Mouse (Mus musculus): ENCODE results near the gene Tfeb. TPM values are rescaled to one million over a fixed set of nuclear protein-coding genes. Genes with fewer than 3 reads are reported as not detected.

The Tfeb gene
- total RNA-seq, 2 experiments from 2014 or later: 11.2 to 11.9 TPM

- DNase-seq (ENCODE audit: low spot score in 2 of 2): no peak
Observed at GRCm38 (mm10) chr17:47711883-47712282, 24.9 kb upstream of the Tfeb start.

DNA sequence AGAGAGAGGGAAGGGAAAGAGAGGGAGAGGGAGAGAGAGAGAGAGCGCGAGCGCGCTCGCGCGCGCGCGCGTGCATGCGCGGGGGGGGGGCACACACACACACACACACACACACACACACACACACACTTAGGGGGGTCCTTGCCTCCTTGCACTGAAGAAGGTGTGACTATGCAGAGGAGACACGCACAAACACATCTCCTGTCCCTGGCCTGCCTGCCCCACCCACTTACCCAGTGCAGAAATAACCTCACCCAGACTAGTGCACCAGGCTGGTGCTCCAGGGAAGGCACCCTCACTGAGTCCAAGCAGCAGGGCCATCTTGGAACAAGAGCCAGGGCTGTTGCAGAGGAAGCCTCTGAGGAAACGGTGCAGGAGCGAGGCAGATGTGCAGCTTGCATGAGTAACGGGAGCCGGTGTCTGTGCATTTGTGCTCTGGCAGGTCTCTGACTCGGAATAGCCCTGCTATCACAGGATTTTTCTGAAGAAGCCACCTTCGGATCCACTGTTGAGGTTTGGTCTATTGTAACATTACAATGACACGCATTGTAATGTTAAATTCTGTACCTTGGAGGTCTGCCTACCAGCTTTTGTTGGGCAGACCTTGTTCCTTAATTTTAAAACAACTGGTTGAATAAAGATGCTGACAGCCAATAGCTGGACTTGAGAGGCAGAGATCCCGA is 23.8 kb upstream of the Tfeb start:
- DNase-seq (ENCODE audit: low spot score in 2 of 2): no peak

DNA sequence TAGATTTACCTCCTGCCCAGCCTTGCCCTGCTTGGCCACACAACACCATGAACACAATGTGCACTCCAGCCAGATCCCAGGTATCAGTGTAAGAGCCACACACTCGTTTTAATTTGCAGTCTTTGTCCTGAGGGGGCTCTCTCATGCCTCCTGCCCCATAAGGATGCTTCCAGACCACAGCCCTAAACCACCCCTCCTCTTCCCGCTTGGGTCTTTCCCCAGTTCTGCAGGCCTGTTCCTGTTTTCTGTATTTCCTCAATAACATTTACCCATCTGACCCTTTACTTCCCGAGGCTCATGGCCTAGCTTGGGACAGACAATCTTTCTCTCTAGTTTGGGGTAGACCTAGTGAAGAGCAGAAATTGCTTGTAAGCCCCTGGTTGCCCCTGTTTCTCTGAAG is 21.8 kb upstream of the Tfeb start:
- DNase-seq (ENCODE audit: low spot score in 2 of 2): no peak

GRCm38 (mm10) chr17:47721183-47721582 is 15.6 kb upstream of the Tfeb start:
- DNase-seq (ENCODE audit: low spot score in 2 of 2): no peak

DNA sequence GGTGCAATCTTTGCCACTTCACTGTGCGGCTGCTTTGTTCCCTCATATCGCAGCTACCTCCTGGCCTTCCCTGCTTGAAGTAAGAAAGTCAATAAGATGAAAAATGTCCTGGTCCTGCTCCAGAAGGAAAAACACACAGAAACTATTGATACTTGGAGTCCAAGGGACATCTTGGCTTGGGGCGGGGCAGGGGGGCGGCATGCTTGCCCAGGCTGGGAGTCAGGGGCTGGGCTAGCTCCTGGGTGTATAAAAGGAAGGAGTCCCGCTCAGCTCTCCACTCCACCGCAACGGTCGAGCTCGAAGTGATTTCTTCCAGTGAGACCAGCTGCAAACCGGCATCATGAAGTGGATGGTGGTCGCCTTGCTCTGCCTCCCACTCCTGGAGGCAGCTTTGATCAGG is 10.3 kb upstream of the Tfeb start, which contains the start of gene Pgc:
Gene Pgc (plus strand): TSS at position 277 of the 400 bp plus-strand sequence.
- no peak for DNase-seq (ENCODE audit: low spot score in 2 of 2)

DNA sequence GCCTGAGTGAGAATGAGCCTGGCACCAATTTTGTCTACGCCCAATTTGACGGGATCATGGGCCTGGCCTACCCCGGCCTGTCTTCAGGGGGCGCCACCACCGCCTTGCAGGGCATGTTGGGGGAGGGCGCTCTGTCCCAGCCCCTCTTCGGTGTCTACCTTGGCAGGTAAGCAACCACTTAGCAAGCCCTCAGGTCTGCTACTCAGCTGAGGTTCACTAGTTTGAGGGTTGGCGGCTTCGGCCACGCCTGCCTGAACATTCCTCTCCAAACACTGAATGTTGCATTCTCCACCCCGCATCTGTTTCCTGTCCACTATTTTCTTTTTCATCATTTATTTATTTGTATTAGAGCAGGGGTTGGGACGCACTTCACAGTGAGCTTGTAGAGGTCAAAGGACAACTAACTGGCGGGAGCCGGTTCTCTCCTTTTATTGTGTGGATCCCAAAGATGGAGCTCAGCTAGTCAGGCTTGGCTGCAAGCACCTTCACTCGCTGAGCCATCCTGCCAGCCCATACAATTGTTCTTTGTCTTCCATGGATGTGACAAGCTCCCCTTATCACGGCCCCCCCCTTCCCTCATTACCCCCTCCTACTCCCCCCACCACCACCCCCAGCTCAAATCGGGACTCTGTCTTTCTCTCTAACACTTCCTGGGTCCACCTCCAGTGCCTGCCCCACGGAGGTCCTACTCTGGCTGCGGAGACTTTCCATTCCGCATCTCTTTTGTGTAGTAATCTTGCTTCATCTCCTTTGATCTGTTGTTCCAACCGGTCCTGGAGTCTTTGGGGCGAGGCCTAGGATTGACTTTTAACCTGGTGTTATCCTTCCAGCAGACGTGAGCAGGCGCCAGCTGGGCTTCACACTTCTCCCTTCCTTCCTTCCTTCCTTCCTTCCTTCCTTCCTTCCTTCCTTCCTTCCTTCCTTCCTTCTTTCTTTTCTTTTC is 5.9 kb upstream of the Tfeb start:
- no peak for DNase-seq (ENCODE audit: low spot score in 2 of 2)

DNA sequence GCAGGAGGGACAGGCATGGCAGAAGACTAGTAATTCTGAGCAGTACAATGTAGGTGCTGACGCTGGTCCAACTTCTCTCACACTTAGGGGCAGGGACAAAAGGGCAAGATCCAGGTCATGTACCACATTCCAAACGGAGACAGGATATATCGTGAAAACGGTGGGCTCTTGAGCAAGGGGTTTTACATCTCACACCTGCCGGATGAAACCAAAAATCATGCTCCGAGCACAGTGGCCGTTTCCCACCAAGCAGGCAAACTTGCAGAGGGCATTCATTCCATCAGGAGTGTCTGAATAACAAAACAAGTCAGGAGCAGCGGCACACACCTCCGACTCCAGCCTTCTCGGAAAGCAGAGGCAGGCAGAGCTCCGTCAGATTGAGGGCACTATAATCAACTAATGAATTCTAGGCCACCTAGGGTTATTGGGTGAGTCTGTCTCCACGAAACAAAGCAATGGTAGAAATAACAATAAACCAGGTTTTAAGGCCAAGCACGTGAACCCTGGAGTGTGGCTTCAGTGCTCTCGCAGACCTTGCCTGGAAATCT is 1.2 kb upstream of the Tfeb start:
- DNase-seq (ENCODE audit: low spot score in 2 of 2): no peak

GRCm38 (mm10) chr17:47737271-47738065 is 638 bp downstream of the Tfeb start:
- peak; percentile 61 to 78 for DNase-seq (ENCODE audit: low spot score in 2 of 2)

- peak in 1 of 2 experiments; percentile 25 for DNase-seq (ENCODE audit: low spot score in 2 of 2)
Observed at GRCm38 (mm10) chr17:47738066-47738878, 1.4 kb downstream of the Tfeb start.

- no peak for DNase-seq (ENCODE audit: low spot score in 2 of 2)
Observed at GRCm38 (mm10) chr17:47738879-47739798, 2.3 kb downstream of the Tfeb start.

DNA sequence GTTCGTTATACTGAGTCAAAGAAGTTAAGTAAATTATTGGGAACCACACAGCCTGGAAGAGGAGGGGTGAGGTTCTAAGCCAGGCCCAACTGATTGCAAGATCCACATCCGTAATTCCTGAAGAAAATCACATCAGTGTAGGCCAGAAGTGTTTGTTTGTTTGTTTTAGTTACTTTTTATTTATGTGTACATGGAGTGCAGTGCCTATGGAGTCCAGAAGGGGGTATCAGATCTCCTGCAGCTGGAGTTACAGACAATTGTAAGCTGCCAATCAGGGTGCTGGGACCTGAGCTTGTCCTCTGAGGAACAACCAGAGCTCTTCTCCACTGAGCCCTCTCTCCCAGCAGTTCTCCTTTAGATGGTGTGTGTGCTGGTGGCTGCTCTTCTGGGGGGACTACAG is 3.4 kb downstream of the Tfeb start:
- DNase-seq (ENCODE audit: low spot score in 2 of 2): no peak

DNA sequence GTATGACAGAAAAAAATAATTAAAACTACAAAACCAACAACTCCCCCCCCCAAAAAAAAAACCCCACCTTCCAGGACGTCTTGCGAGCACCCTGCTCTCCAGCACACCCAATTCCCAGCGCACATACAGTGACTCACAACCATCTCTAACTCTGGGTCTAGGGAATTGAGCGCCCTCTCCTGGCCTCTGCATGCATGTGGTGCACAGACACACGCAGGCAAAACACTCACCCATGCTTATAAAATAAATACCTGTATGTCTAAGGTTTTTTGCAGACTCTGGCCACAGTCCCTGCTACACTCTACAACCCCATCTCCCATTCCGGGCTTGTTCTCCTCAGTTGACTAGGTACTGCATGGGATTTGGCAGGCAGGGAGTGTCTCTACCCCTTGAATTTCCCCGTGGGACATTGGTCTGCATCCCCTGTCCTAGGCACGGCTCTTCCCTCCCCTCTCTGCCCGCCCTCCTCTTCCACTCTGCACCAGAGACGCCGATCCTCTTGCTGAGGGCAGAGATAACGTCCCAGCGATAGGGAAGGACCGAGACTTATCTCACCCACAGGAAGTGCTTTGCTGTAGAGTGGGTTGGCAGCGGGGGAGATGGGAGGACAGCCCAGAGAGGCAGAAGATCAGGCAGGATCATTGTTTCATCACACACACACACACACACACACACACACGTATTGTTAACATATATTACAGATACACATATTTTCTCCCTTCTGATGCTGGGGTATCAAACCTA is 6.3 kb downstream of the Tfeb start:
- DNase-seq (ENCODE audit: low spot score in 2 of 2): no peak

DNA sequence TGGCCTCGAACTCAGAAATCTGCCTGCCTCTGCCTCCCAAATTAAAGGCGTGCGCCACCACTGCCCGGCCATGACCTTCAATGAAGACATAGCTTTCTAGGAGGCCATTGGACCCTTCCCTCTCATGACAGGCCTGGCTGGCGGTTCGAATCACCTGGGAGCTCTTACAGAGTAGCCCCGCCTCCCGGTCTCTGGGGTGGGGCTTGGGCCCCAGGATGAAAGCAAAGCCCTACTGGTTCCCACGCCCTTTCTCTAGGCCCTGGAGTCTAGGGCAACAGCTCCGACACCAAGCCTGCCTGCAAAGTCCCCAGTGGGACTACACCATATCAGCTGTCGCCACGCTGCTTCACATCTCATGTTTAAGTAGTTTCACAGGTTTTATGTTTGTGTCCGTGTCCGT is 7.3 kb downstream of the Tfeb start:
- DNase-seq (ENCODE audit: low spot score in 2 of 2): no peak

- no peak for DNase-seq (ENCODE audit: low spot score in 2 of 2)
Observed at GRCm38 (mm10) chr17:47744746-47745368, 8.0 kb downstream of the Tfeb start.

DNA sequence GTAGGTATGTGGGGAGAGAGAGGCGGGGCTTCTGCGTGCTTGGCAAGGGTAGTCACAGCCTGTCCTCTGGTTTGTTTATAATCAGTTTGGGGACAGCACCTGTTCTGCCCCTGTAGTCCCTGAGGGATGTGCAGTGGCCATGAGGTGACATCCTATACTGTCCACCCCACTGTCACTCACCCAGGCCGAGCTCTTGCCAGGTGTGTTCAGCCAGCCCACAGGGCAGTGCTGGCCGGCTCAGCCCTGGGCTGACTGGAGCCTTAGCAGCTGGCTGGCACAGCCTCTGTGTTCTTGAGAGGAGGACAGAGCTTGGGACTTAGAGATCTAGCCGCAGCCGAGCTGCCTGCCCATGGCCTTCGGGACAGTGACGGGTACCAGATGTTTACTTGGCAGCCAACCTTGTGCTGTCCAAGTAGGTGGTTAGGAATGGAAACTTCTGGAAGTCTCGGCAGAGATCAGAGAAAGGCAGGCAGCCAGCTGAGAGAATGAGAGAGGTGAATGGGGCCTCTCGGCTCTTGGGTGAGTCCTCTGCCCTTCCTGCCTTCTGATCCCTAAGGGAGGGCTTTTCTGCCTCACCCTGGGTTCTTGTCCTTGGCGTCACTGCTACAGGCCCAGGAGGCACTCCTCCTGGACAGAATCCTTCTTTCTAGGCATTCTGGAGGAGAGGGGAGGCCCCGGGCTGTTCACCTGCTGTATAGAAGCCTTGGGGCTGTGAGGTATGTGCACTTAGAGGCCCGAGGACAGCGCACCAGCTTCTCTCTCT is 12.1 kb downstream of the Tfeb start:
- no peak for DNase-seq (ENCODE audit: low spot score in 2 of 2)

GRCm38 (mm10) chr17:47749626-47750025 is 12.8 kb downstream of the Tfeb start:
- no peak for DNase-seq (ENCODE audit: low spot score in 2 of 2)

- no peak for DNase-seq (ENCODE audit: low spot score in 2 of 2)
Observed at GRCm38 (mm10) chr17:47750101-47750500, 13.3 kb downstream of the Tfeb start.
